Mouse (Mus musculus): ENCODE data around the gene Arhgef28.

DNA sequence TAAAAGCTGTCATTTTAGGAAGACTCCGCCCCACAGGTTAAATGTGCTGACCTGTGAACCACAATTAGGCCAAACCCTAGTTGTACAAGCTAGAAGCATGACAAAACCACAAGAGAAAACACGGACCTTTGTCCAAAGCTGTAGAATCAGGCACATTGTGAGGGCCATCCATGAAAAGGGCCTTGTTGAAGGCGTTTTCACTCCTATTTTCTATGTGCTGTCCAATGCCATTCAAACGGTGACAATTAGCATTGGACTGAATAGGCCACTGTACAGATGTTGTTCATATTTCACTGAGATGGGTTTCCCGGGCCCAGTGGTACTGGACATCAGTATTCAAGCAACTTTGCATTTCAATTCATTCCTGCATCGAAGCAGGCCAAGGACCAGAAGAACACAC, 33.2 kb downstream of the Arhgef28 start:
- TF ChIP-seq CTCF (IDR thresholded peaks at IDR 0.05; ENCODE audit: extremely low read depth, insufficient read length, insufficient replicate concordance, low read depth, low read length) (no peak), POLR2A (IDR thresholded peaks at IDR 0.05; ENCODE audit: low read depth, low read length) (no peak)
